Mouse (Mus musculus): ENCODE results near the gene Gpr146. TPM values are rescaled to one million over a fixed set of nuclear protein-coding genes. Genes with fewer than 3 reads are reported as not detected.

The Gpr146 gene
- polyA plus RNA-seq, 1 experiment from 2014 or later: 3.4 TPM

DNA sequence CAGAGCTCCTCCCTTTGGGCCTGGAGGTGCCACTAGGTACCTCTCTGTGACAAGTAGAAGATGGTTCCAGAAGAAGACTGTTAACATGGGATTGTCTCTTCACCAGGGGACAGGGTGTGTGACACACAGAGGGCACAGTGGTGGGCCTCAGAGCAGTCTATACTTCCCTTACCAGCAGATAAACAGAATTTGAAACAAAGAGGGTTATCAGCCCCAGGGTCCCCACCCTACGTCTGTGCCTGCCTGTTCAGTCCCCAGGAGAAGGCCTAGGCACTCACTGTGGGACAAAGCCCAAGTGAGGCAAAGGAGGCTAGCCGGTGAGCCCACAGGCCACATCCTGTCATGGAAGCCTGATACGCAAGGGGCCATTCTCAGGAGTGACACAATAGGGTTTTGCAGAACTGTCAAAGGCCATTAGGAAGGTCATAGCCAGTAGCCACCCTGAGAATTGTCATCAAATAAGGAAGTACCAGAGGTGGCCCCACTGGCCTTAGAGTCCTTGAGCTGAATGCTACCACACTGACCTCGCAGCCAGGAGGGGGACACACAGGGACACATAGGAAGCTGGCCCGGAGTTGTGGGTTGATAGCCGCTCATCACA lies 27.4 kb downstream of the Gpr146 start, which contains the start of gene C130050O18Rik:
Gene C130050O18Rik, plus strand, starts transcription at position 480 of the 601 bp plus-strand sequence.
- Histone ChIP-seq H3K4me3 (replicated peaks) (no peak within 1 kb of the TSS), H3K27ac (replicated peaks) (peak within 1 kb of the TSS; percentile 12; the same call in 1 of the 2 replicates), H3K4me1 (peaks cover 34% of the 10 kb centered on the region), H3K27me3 (no peaks in the 10 kb centered on the region), H3K4me2 (replicated peaks) (no peak within 1 kb of the TSS), H3K9me3 (replicated peaks) (no peaks in the 10 kb centered on the region), H3K9ac (no peak within 1 kb of the TSS), H3K36me3 (no peaks in the 10 kb centered on the region)
- no peak for ATAC-seq (ENCODE audit: insufficient number of reproducible peaks, low FRiP score, low TSS enrichment, low read depth)
- 81% methylated on average over 6 of the region's 6 CpGs for WGBS

GRCm38 (mm10) chr5:139405478-139405877 lies 28.0 kb downstream of the Gpr146 start:
- no peaks in the 10 kb centered on the region for H3K36me3 ChIP-seq
- peaks cover 34% of the 10 kb centered on the region for H3K4me1 ChIP-seq
- H3K4me2 ChIP-seq (replicated peaks): no peak overlapping the region
- peak overlapping the region; percentile 12; the same call in 1 of the 2 replicates for H3K27ac ChIP-seq (replicated peaks)
- 61% methylated on average over 7 of the region's 7 CpGs for WGBS
- H3K4me3 ChIP-seq (replicated peaks): no peak overlapping the region
- no peaks in the 10 kb centered on the region for H3K27me3 ChIP-seq
- no peak for ATAC-seq (ENCODE audit: insufficient number of reproducible peaks, low FRiP score, low TSS enrichment, low read depth)
- no peak overlapping the region for H3K9ac ChIP-seq
- no peaks in the 10 kb centered on the region for H3K9me3 ChIP-seq (replicated peaks)

DNA sequence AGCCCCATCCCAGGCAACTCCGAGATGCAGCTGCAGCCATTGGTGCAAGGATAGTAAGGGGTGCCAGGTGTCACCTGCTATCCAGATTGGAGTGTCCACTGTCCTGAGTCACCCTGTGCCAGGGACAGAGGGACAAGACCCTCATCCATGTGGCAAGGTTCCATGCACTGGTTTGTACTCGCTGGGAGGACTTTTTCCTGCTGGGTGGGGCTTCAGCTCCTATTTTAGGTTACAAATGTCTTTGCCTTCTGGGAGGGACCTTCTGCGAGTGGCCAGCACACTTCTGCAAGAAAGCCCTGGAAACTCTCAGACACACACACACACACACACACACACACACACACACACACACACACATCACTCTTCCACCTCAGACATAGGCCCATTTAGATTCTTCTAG lies 28.5 kb downstream of the Gpr146 start:
- no peaks in the 10 kb centered on the region for H3K27me3 ChIP-seq
- H3K4me2 ChIP-seq (replicated peaks): no peak overlapping the region
- no peak overlapping the region for H3K9ac ChIP-seq
- H3K4me1 ChIP-seq: peaks cover 34% of the 10 kb centered on the region
- peak overlapping the region; percentile 12; the same call in 1 of the 2 replicates for H3K27ac ChIP-seq (replicated peaks)
- no peaks in the 10 kb centered on the region for H3K36me3 ChIP-seq
- ATAC-seq (ENCODE audit: insufficient number of reproducible peaks, low FRiP score, low TSS enrichment, low read depth): no peak; the same call in 1 of the 2 replicates
- no peak overlapping the region for H3K4me3 ChIP-seq (replicated peaks)
- no peaks in the 10 kb centered on the region for H3K9me3 ChIP-seq (replicated peaks)
- 58% methylated on average over 3 of the region's 3 CpGs for WGBS

- Histone ChIP-seq H3K4me3 (replicated peaks) (no peak overlapping the region), H3K36me3 (no peaks in the 10 kb centered on the region), H3K27ac (replicated peaks) (peak overlapping the region; percentile 69), H3K27me3 (no peaks in the 10 kb centered on the region), H3K4me1 (peaks cover 34% of the 10 kb centered on the region), H3K9me3 (replicated peaks) (no peaks in the 10 kb centered on the region), H3K9ac (no peak overlapping the region), H3K4me2 (replicated peaks) (no peak overlapping the region)
- 0 out of 2 replicates have a peak, but pooled peaks have one; percentile 40 for ATAC-seq (ENCODE audit: insufficient number of reproducible peaks, low FRiP score, low TSS enrichment, low read depth)
- 70% methylated on average over 14 of the region's 14 CpGs for WGBS
Measured at GRCm38 (mm10) chr5:139407121-139407885, 29.8 kb downstream of the Gpr146 start.

DNA sequence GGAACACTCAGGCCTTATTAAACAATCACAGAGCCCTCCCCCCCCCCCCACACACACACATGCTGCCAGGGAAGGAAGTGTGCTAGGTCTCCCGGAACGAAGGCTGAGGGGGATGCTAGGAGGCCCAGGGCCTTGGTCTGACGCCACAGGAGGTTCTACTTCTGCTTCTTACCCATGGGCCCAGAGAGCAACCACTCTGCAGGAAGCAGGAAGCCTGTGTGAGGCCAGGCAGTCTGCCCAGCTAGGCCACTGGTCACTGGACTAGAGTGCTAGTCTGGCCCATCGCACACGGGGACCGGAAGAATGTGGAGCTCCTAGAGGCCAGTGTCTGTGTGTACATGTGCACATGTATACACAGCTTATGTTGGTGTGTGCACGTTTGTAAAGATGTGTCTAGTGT lies 31.0 kb downstream of the Gpr146 start:
- H3K4me1 ChIP-seq: peaks cover 34% of the 10 kb centered on the region
- H3K4me2 ChIP-seq (replicated peaks): no peak overlapping the region
- 80% methylated on average over 7 of the region's 7 CpGs for WGBS
- no peak overlapping the region for H3K9ac ChIP-seq
- H3K27me3 ChIP-seq: no peaks in the 10 kb centered on the region
- no peak for ATAC-seq (ENCODE audit: insufficient number of reproducible peaks, low FRiP score, low TSS enrichment, low read depth)
- H3K9me3 ChIP-seq (replicated peaks): no peaks in the 10 kb centered on the region
- H3K36me3 ChIP-seq: no peaks in the 10 kb centered on the region
- no peak overlapping the region for H3K27ac ChIP-seq (replicated peaks)
- H3K4me3 ChIP-seq (replicated peaks): no peak overlapping the region

GRCm38 (mm10) chr5:139409412-139409811 lies 31.9 kb downstream of the Gpr146 start:
- H3K27ac ChIP-seq (replicated peaks): no peak overlapping the region
- no peak for ATAC-seq (ENCODE audit: insufficient number of reproducible peaks, low FRiP score, low TSS enrichment, low read depth)
- H3K9ac ChIP-seq: no peak overlapping the region
- H3K9me3 ChIP-seq (replicated peaks): no peaks in the 10 kb centered on the region
- WGBS: 65% methylated on average over 12 of the region's 12 CpGs
- H3K36me3 ChIP-seq: peaks cover under 1% of the 10 kb centered on the region; the same call in 1 of the 2 replicates
- no peak overlapping the region for H3K4me3 ChIP-seq (replicated peaks)
- H3K4me2 ChIP-seq (replicated peaks): no peak overlapping the region
- no peaks in the 10 kb centered on the region for H3K27me3 ChIP-seq
- peaks cover 34% of the 10 kb centered on the region for H3K4me1 ChIP-seq

DNA sequence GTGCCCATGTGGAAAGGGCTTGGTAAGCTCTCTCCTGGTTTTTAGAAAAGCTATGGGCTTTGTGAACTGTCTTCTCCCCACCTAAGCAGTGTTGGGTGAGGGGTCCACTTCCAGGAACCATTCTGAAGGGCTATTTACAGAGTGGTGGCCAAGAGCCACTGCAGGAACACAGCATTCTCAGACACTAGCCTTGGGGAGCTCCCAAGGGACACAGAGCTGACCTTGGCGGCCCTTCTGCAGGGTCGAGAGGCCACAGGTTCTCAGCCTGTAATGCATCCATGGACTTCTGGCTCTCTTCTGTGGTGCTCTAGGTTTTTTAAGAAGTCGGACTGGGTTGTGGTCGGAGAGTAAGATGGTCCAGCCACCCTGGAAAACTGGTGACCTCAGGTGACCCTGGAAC lies 32.6 kb downstream of the Gpr146 start:
- 92% methylated on average over 4 of the region's 4 CpGs for WGBS
- no peak overlapping the region for H3K9ac ChIP-seq
- H3K9me3 ChIP-seq (replicated peaks): no peaks in the 10 kb centered on the region
- H3K4me1 ChIP-seq: peaks cover 34% of the 10 kb centered on the region
- H3K27me3 ChIP-seq: no peaks in the 10 kb centered on the region
- H3K4me2 ChIP-seq (replicated peaks): no peak overlapping the region
- H3K27ac ChIP-seq (replicated peaks): no peak overlapping the region
- no peak for ATAC-seq (ENCODE audit: insufficient number of reproducible peaks, low FRiP score, low TSS enrichment, low read depth)
- H3K4me3 ChIP-seq (replicated peaks): no peak overlapping the region
- H3K36me3 ChIP-seq: peaks cover 6% of the 10 kb centered on the region; the same call in 1 of the 2 replicates

DNA sequence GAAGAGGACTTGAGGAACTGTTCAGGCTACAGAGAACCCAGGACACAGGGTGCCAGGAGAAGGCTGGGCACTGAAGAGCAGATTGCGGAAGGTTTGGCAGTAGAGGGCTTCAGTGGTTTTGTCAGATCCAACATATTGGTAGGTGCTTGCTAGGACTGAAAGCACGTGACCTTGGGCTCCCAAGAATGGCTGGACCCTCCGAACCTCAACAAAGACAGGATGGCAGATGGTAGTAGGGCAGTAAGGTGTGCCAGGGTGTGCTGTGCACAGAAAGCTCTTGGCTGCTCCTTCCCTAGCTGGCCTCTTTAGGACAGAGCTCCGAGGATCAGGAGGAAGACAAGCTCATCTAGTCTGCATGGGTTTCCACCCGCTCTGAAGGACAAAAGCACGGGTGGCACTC lies 33.6 kb downstream of the Gpr146 start:
- Histone ChIP-seq H3K4me3 (replicated peaks) (no peak overlapping the region), H3K4me1 (peaks cover 23% of the 10 kb centered on the region), H3K4me2 (replicated peaks) (no peak overlapping the region), H3K27ac (replicated peaks) (no peak overlapping the region), H3K27me3 (no peaks in the 10 kb centered on the region), H3K9ac (no peak overlapping the region), H3K36me3 (peaks cover 6% of the 10 kb centered on the region; the same call in 1 of the 2 replicates), H3K9me3 (replicated peaks) (no peaks in the 10 kb centered on the region)
- no peak for ATAC-seq (ENCODE audit: insufficient number of reproducible peaks, low FRiP score, low TSS enrichment, low read depth)
- WGBS: 93% methylated on average over 6 of the region's 6 CpGs

- 77% methylated on average over 15 of the region's 15 CpGs for WGBS
- Histone ChIP-seq H3K9me3 (replicated peaks) (no peaks in the 10 kb centered on the region), H3K36me3 (peaks cover 6% of the 10 kb centered on the region; the same call in 1 of the 2 replicates), H3K4me3 (replicated peaks) (no peak overlapping the region), H3K4me2 (replicated peaks) (no peak overlapping the region), H3K27ac (replicated peaks) (no peak overlapping the region), H3K9ac (no peak overlapping the region), H3K27me3 (no peaks in the 10 kb centered on the region), H3K4me1 (peaks cover 20% of the 10 kb centered on the region; the same call in 1 of the 2 replicates)
- no peak for ATAC-seq (ENCODE audit: insufficient number of reproducible peaks, low FRiP score, low TSS enrichment, low read depth)
Measured at GRCm38 (mm10) chr5:139411665-139412314, 34.3 kb downstream of the Gpr146 start.

DNA sequence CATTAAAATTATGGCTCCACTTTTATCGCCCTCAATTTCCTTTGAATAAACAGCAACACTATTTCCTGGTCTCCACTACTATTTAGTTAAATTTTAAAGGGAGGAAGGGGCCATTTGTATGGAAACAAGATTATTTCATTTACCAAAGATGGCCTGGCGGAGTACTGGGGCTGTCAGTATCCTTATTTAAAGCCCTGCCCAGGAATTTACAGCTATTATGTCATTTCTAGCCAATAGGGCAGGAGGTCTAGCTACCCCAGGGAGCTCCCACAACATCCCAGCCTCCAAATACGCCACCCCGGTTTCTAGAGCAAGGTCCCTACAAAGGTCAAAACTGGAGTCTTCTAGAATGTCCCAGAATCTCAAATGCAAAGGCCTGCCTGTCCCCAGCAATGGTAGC lies 36.0 kb downstream of the Gpr146 start:
- H3K4me1 ChIP-seq: peaks cover 7% of the 10 kb centered on the region; the same call in 1 of the 2 replicates
- H3K9ac ChIP-seq: no peak overlapping the region
- no peak overlapping the region for H3K4me2 ChIP-seq (replicated peaks)
- no peaks in the 10 kb centered on the region for H3K27me3 ChIP-seq
- no peak overlapping the region for H3K27ac ChIP-seq (replicated peaks)
- 90% methylated on average over 4 of the region's 4 CpGs for WGBS
- H3K4me3 ChIP-seq (replicated peaks): no peak overlapping the region
- H3K36me3 ChIP-seq: peaks cover 6% of the 10 kb centered on the region; the same call in 1 of the 2 replicates
- ATAC-seq (ENCODE audit: insufficient number of reproducible peaks, low FRiP score, low TSS enrichment, low read depth): no peak
- H3K9me3 ChIP-seq (replicated peaks): no peaks in the 10 kb centered on the region

DNA sequence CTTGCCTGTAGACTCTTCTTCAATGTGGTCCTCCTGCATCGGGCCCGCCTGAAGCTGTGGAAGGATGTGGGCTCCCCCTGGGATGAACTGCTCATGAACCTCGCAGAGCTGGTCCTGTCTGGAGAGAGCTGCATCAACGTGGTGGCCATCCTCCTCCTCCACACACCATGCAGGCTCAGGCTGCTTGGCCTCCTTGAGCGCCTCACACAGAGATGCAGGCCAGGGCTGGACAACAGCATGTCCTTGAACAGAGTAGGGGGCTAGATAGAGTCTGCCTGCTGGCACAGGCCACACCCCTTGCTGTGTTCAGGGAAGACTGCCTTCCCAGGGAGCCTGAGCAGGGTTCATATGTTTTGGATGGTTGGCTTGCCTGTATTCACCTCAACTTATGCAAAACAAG lies 37.5 kb downstream of the Gpr146 start:
- 88% methylated on average over 5 of the region's 5 CpGs for WGBS
- Histone ChIP-seq H3K27ac (replicated peaks) (no peak overlapping the region), H3K4me3 (replicated peaks) (no peak overlapping the region), H3K9ac (no peak overlapping the region), H3K36me3 (peaks cover 6% of the 10 kb centered on the region; the same call in 1 of the 2 replicates), H3K4me2 (replicated peaks) (no peak overlapping the region), H3K4me1 (peaks cover 6% of the 10 kb centered on the region; the same call in 1 of the 2 replicates), H3K27me3 (no peaks in the 10 kb centered on the region), H3K9me3 (replicated peaks) (no peaks in the 10 kb centered on the region)
- ATAC-seq (ENCODE audit: insufficient number of reproducible peaks, low FRiP score, low TSS enrichment, low read depth): no peak
